Mouse (Mus musculus) midbrain, embryonic 13.5 days (tissue): ENCODE results near the gene Kctd19. TPM values are rescaled to one million over a fixed set of nuclear protein-coding genes. Genes with fewer than 3 reads are reported as not detected.

Experiments
- ATAC-seq: fragments of 200-750 bp; cut with Nextera tagmentation; 2 replicates; pipeline ENCODE4 v1.8.0; 2017; ENCODE audit warnings: mild to moderate bottlenecking, moderate TSS enrichment, moderate library complexity
- H3K27ac ChIP-seq: fragments of 300-500 bp; sonication (generic); 2 replicates; pipeline ENCODE4 v1.5.1; 2015; ENCODE audit warnings: inconsistent platforms, mild to moderate bottlenecking, moderate library complexity
- H3K27me3 ChIP-seq: fragments of 300-500 bp; sonication (generic); 2 replicates; pipeline ENCODE4 v1.6.1; 2015; ENCODE audit warnings: mild to moderate bottlenecking, inconsistent platforms
- H3K36me3 ChIP-seq: fragments of 300-500 bp; sonication (generic); 2 replicates; pipeline ENCODE4 v1.6.1; 2015; ENCODE audit warnings: mild to moderate bottlenecking, inconsistent platforms
- H3K4me1 ChIP-seq: fragments of 300-500 bp; sonication (generic); replicated peaks from 2 replicates; pipeline ENCODE4 v1.6.1; 2015; ENCODE audit warnings: inconsistent platforms
- H3K4me2 ChIP-seq: fragments of 300-500 bp; sonication (generic); replicated peaks from 2 replicates; pipeline ENCODE4 v1.6.1; 2015; ENCODE audit warnings: moderate library complexity, mild to moderate bottlenecking, inconsistent platforms
- H3K4me3 ChIP-seq: fragments of 300-500 bp; sonication (generic); replicated peaks from 2 replicates; pipeline ENCODE4 v1.5.1; 2015; ENCODE audit warnings: mild to moderate bottlenecking, inconsistent platforms
- H3K9ac ChIP-seq: fragments of 300-500 bp; sonication (generic); replicated peaks from 2 replicates; pipeline ENCODE4 v1.6.1; 2015; ENCODE audit warnings: mild to moderate bottlenecking, inconsistent platforms
- H3K9me3 ChIP-seq: fragments of 300-500 bp; sonication (generic); 2 replicates; pipeline ENCODE4 v1.6.1; 2016; ENCODE audit warnings: mild to moderate bottlenecking, inconsistent platforms
- WGBS: fragments of 180-500 bp; shearing (Covaris S2); methylation state at CpG from one replicate; pipeline ENCODE4 v1.1.7; 2015; 5-methylcytosine and 5-hydroxymethylcytosine counted together
- polyA plus RNA-seq: library from polyadenylated mRNA; unstranded; fragments of >200 nt; fragmentation: Nextera tagmentation; extraction: Ambion mirVana; gene quantifications from 2 replicates; pipeline ENCODE4 v1.2.1, GENCODE M21; 2015

Kctd19 gene
- polyA plus RNA-seq, 1 experiment from 2014 or later, result not detected

- no peak overlapping the region for H3K4me2 ChIP-seq
- H3K27ac ChIP-seq, result no peak overlapping the region
- H3K9ac ChIP-seq, result no peak overlapping the region
- peaks cover 4% of the 10 kb centered on the region for H3K27me3 ChIP-seq
- no peaks in the 10 kb centered on the region for H3K9me3 ChIP-seq
- H3K4me1 ChIP-seq, result peaks cover 6% of the 10 kb centered on the region
- no peak for ATAC-seq
- WGBS, result 55% methylated on average over 8 of the region's 8 CpGs
- no peak overlapping the region for H3K4me3 ChIP-seq
- peaks cover 5% of the 10 kb centered on the region for H3K36me3 ChIP-seq
These were observed 71.9 kb downstream of the Kctd19 start for GRCm38 (mm10) chr8:105341399-105341798.

GRCm38 (mm10) chr8:105339886-105340635, 73.2 kb downstream of the Kctd19 start:
- Histone ChIP-seq H3K4me3 (no peak overlapping the region), H3K27ac (no peak overlapping the region), H3K27me3 (no peaks in the 10 kb centered on the region), H3K4me1 (peaks cover 4% of the 10 kb centered on the region; the same call in 1 of the 2 replicates), H3K36me3 (peaks cover 13% of the 10 kb centered on the region), H3K4me2 (no peak overlapping the region), H3K9ac (no peak overlapping the region), H3K9me3 (no peaks in the 10 kb centered on the region)
- WGBS, result 89% methylated on average over 6 of the region's 6 CpGs
- no peak for ATAC-seq

GRCm38 (mm10) chr8:105338992-105339391, 74.3 kb downstream of the Kctd19 start:
- no peaks in the 10 kb centered on the region for H3K27me3 ChIP-seq
- no peak overlapping the region for H3K27ac ChIP-seq
- no peaks in the 10 kb centered on the region for H3K9me3 ChIP-seq
- peaks cover 21% of the 10 kb centered on the region for H3K36me3 ChIP-seq
- WGBS, result 78% methylated on average over 4 of the region's 4 CpGs
- no peak overlapping the region for H3K4me3 ChIP-seq
- H3K9ac ChIP-seq, result no peak overlapping the region
- no peak for ATAC-seq
- no peak overlapping the region for H3K4me2 ChIP-seq
- H3K4me1 ChIP-seq, result peaks cover 4% of the 10 kb centered on the region; the same call in 1 of the 2 replicates

- peak; percentile 57; the same call in 1 of the 2 replicates for ATAC-seq
- Histone ChIP-seq H3K9ac (no peak overlapping the region), H3K36me3 (peaks cover 42% of the 10 kb centered on the region), H3K27ac (no peak overlapping the region), H3K4me2 (0 out of 2 replicates have a peak overlapping the region, but pooled peaks have one; percentile 9), H3K4me1 (peaks cover 4% of the 10 kb centered on the region; the same call in 1 of the 2 replicates), H3K9me3 (no peaks in the 10 kb centered on the region), H3K27me3 (no peaks in the 10 kb centered on the region), H3K4me3 (no peak overlapping the region)
- WGBS, result 48% methylated on average over 32 of the region's 32 CpGs
These were observed 76.8 kb downstream of the Kctd19 start for GRCm38 (mm10) chr8:105336373-105337130.

Other genes with a start within 250 kb of the Kctd19 start
- gene Cbfb, start 242.8 kb downstream of the Kctd19 start, polyA plus RNA-seq, result 23.2 and 25.3 TPM in 2 replicates
- gene D230025D16Rik, start 188.4 kb downstream of the Kctd19 start, polyA plus RNA-seq, result 30.5 and 33.7 TPM in 2 replicates
- gene B3gnt9, start 158.3 kb downstream of the Kctd19 start, polyA plus RNA-seq, result 3.6 and 4.2 TPM in 2 replicates
- 12.5 and 13.4 TPM in 2 replicates for gene Tradd, start 148.9 kb downstream of the Kctd19 start, polyA plus RNA-seq
- 0.48 and 0.61 TPM in 2 replicates for gene Fbxl8, start 148.9 kb downstream of the Kctd19 start, polyA plus RNA-seq
- 0.17 and 0.38 TPM in 2 replicates for gene Hsf4, start 143.7 kb downstream of the Kctd19 start, polyA plus RNA-seq
- 3.1 and 4.3 TPM in 2 replicates for gene Nol3, start 137.4 kb downstream of the Kctd19 start, polyA plus RNA-seq
- 106 and 107 TPM in 2 replicates for gene 4931428F04Rik, start 123.6 kb downstream of the Kctd19 start, polyA plus RNA-seq
- gene Exoc3l, start 117.4 kb downstream of the Kctd19 start, polyA plus RNA-seq, result 10.4 and 11.7 TPM in 2 replicates
- gene E2f4, start 115.8 kb downstream of the Kctd19 start, polyA plus RNA-seq, result 51.1 and 57.5 TPM in 2 replicates
- 0.97 and 1.1 TPM in 2 replicates for gene Elmo3, start 107.9 kb downstream of the Kctd19 start, polyA plus RNA-seq
- gene Lrrc29, start 87.2 kb downstream of the Kctd19 start, polyA plus RNA-seq, result 0.98 and 1.1 TPM in 2 replicates
- 121 TPM in 2 replicates for gene Tmem208, start 87.1 kb downstream of the Kctd19 start, polyA plus RNA-seq
- 0.53 and 0.57 TPM in 2 replicates for gene Fhod1, start 65.5 kb downstream of the Kctd19 start, polyA plus RNA-seq
- gene Slc9a5, start 64.7 kb downstream of the Kctd19 start, polyA plus RNA-seq, result 5.4 and 5.6 TPM in 2 replicates
- 0.93 and 1.5 TPM in 2 replicates for gene Plekhg4, start 40.2 kb downstream of the Kctd19 start, polyA plus RNA-seq
- gene Lrrc36, start 69 bp upstream of the Kctd19 start, polyA plus RNA-seq, result 1.5 and 2.4 TPM in 2 replicates
- 93.1 and 111 TPM in 2 replicates for gene Tppp3, start 58.0 kb upstream of the Kctd19 start, polyA plus RNA-seq
- gene Zdhhc1, start 83.4 kb upstream of the Kctd19 start, polyA plus RNA-seq, result 26.2 and 31.3 TPM in 2 replicates
- 11.6 and 16.9 TPM in 2 replicates for gene Hsd11b2, start 105.3 kb upstream of the Kctd19 start, polyA plus RNA-seq
- gene Atp6v0d1, start 152.5 kb upstream of the Kctd19 start, polyA plus RNA-seq, result 177 and 182 TPM in 2 replicates
- 22.6 and 25.9 TPM in 2 replicates for gene Ripor1, start 191.8 kb upstream of the Kctd19 start, polyA plus RNA-seq
- 135 and 136 TPM in 2 replicates for gene Ctcf, start 223.1 kb upstream of the Kctd19 start, polyA plus RNA-seq
- 0.80 and 1.1 TPM in 2 replicates for gene Agrp, start 223.9 kb upstream of the Kctd19 start, polyA plus RNA-seq